Mouse (Mus musculus) MEL (cell line): ENCODE measurements at regions not wholly inside any gene's neighbourhood (a gene's known extent, or its start where the extent isn't known, plus 50 kb on each side); places are given as distances from the start of the nearest gene placed in this dataset.

ENCODE experiments used
- DNase-seq: peaks from one replicate; pipeline ENCODE4 v3.0.0; 2011; ENCODE audit warnings: low read depth, low spot score
- H3K27ac ChIP-seq: 2 replicates; pipeline ENCODE4 v1.5.1; 2012; ENCODE audit warnings: low read depth, mild to moderate bottlenecking, control low read depth, low read length, moderate library complexity; ENCODE audit not compliant: control insufficient read depth
- H3K27me3 ChIP-seq, 2 experiments: fragments of 150-350 bp in 1 of 2; sonication (generic) in 1 of 2; 2 replicates each; pipeline ENCODE4 v1.6.1; 2012; ENCODE audit warnings: low read length in 2 of 2, mild to moderate bottlenecking in 2 of 2, improper control_type of control experiment in 1 of 2, moderate library complexity in 1 of 2; ENCODE audit not compliant: insufficient read depth in 2 of 2, control insufficient read depth in 1 of 2
- H3K36me3 ChIP-seq, 2 experiments: 2 replicates each; pipeline ENCODE4 v1.6.1; 2012 to 2014; ENCODE audit warnings: low read length in 2 of 2, improper control_type of control experiment in 1 of 2, inconsistent platforms in 1 of 2, mild to moderate bottlenecking in 1 of 2; ENCODE audit not compliant: insufficient read depth in 2 of 2, control insufficient read depth in 1 of 2
- H3K4me1 ChIP-seq, 2 experiments: fragments of 150-350 bp in 1 of 2; sonication (generic) in 1 of 2; 2 replicates each; pipeline ENCODE4 v1.6.1; 2012; ENCODE audit warnings: low read length in 2 of 2, improper control_type of control experiment in 1 of 2, mild to moderate bottlenecking in 1 of 2; ENCODE audit not compliant: insufficient read depth in 2 of 2, control insufficient read depth in 1 of 2
- H3K4me3 ChIP-seq, 2 experiments: fragments of 150-350 bp in 1 of 2; sonication (generic) in 1 of 2; 2 replicates each; pipeline ENCODE4 v1.5.1; 2012; ENCODE audit warnings: low read depth in 2 of 2, low read length in 2 of 2, mild to moderate bottlenecking in 2 of 2, moderate library complexity in 2 of 2, control low read depth in 1 of 2, improper control_type of control experiment in 1 of 2; ENCODE audit not compliant: control insufficient read depth in 1 of 2, insufficient read depth in 1 of 2
- H3K79me2 ChIP-seq: 2 replicates; pipeline ENCODE4 v1.6.1; 2012; ENCODE audit warnings: mild to moderate bottlenecking, low read length, moderate library complexity; ENCODE audit not compliant: control insufficient read depth, poor library complexity, insufficient read depth
- H3K9ac ChIP-seq: 2 replicates; pipeline ENCODE4 v1.6.1; 2012; ENCODE audit warnings: low read depth, mild to moderate bottlenecking, control low read depth, low read length, moderate library complexity; ENCODE audit not compliant: control insufficient read depth, poor library complexity, severe bottlenecking
- H3K9me3 ChIP-seq: fragments of 150-350 bp; sonication (generic); replicated peaks from 2 replicates; pipeline ENCODE4 v1.6.1; 2012; ENCODE audit warnings: mild to moderate bottlenecking, low read length, improper control_type of control experiment, moderate library complexity; ENCODE audit not compliant: insufficient read depth
- BHLHE40 ChIP-seq: IDR thresholded peaks from 2 replicates; pipeline ENCODE4 v1.6.1; 2012; ENCODE audit warnings: low read depth, mild to moderate bottlenecking, inconsistent platforms, low read length, improper control_type of control experiment, borderline replicate concordance
- CHD1 ChIP-seq: IDR thresholded peaks from 2 replicates; pipeline ENCODE4 v1.6.1; 2012; ENCODE audit warnings: low read depth, mild to moderate bottlenecking, inconsistent platforms, low read length, improper control_type of control experiment
- CHD2 ChIP-seq: IDR thresholded peaks from 2 replicates; pipeline ENCODE4 v1.6.1; 2011; ENCODE audit warnings: low read length, improper control_type of control experiment
- E2F4 ChIP-seq: IDR thresholded peaks from 2 replicates; pipeline ENCODE4 v1.6.1; 2011; ENCODE audit warnings: low read depth, low read length, improper control_type of control experiment, borderline replicate concordance
- ELF1 ChIP-seq: IDR thresholded peaks from 2 replicates; pipeline ENCODE4 v1.6.1; 2014; ENCODE audit warnings: low read depth, mild to moderate bottlenecking, inconsistent platforms, low read length, improper control_type of control experiment, moderate library complexity
- EP300 ChIP-seq, 2 experiments: IDR thresholded peaks; 2 replicates each; pipeline ENCODE4 v1.6.1; 2011; ENCODE audit warnings: improper control_type of control experiment in 2 of 2, low read length in 2 of 2, low read depth in 1 of 2, mild to moderate bottlenecking in 1 of 2
- ETS1 ChIP-seq: IDR thresholded peaks from 2 replicates; pipeline ENCODE4 v1.6.1; 2012; ENCODE audit warnings: low read depth, mild to moderate bottlenecking, inconsistent platforms, low read length, improper control_type of control experiment, moderate library complexity
- JUND ChIP-seq: IDR thresholded peaks from 2 replicates; pipeline ENCODE4 v1.6.1; 2011; ENCODE audit warnings: low read depth, mild to moderate bottlenecking, improper control_type of control experiment, low read length
- KAT2A ChIP-seq: conservative IDR thresholded peaks from 2 replicates; pipeline ENCODE4 v1.6.1; 2012; ENCODE audit warnings: low read depth, low read length, improper control_type of control experiment, inconsistent platforms
- MAX ChIP-seq: IDR thresholded peaks from 2 replicates; pipeline ENCODE4 v1.6.1; 2011; ENCODE audit warnings: low read length, improper control_type of control experiment
- MEF2A ChIP-seq: IDR thresholded peaks from 2 replicates; pipeline ENCODE4 v1.6.1; 2014; ENCODE audit warnings: low read depth, mild to moderate bottlenecking, inconsistent platforms, low read length, improper control_type of control experiment; ENCODE audit not compliant: poor library complexity, insufficient replicate concordance, severe bottlenecking; ENCODE audit errors: extremely low read depth
- MXI1 ChIP-seq: IDR thresholded peaks from 2 replicates; pipeline ENCODE4 v1.6.1; 2011; ENCODE audit warnings: mild to moderate bottlenecking, low read depth, low read length, improper control_type of control experiment
- NELFE ChIP-seq: IDR thresholded peaks from 2 replicates; pipeline ENCODE4 v1.6.1; 2011; ENCODE audit warnings: low read depth, low read length, improper control_type of control experiment
- POLR2AphosphoS5 ChIP-seq: IDR thresholded peaks from 2 replicates; pipeline ENCODE4 v1.6.1; 2012; ENCODE audit warnings: low read depth, borderline replicate concordance, mild to moderate bottlenecking, inconsistent platforms, low read length, moderate library complexity, mixed read lengths
- SIN3A ChIP-seq: IDR thresholded peaks from 2 replicates; pipeline ENCODE4 v1.6.1; 2012; ENCODE audit warnings: low read length, improper control_type of control experiment, inconsistent platforms
- UBTF ChIP-seq: IDR thresholded peaks from 2 replicates; pipeline ENCODE4 v1.6.1; 2012; ENCODE audit warnings: low read depth, mild to moderate bottlenecking, inconsistent platforms, low read length, improper control_type of control experiment, moderate library complexity, borderline replicate concordance; ENCODE audit not compliant: insufficient read depth
- USF2 ChIP-seq, 2 experiments: IDR thresholded peaks; 2 replicates each; pipeline ENCODE4 v1.6.1; 2011 to 2012; ENCODE audit warnings: improper control_type of control experiment in 2 of 2, low read length in 2 of 2, borderline replicate concordance in 1 of 2, inconsistent platforms in 1 of 2, low read depth in 1 of 2, mild to moderate bottlenecking in 1 of 2; ENCODE audit not compliant: insufficient read depth in 1 of 2
- ZMIZ1 ChIP-seq: IDR thresholded peaks from 2 replicates; pipeline ENCODE4 v1.6.1; 2012; ENCODE audit warnings: low read depth, mild to moderate bottlenecking, inconsistent platforms, low read length, improper control_type of control experiment, moderate library complexity

GRCm38 (mm10) chr5:91204225-91205005, 65.0 kb downstream of the Areg start:
- peaks cover 0 to 3% of the 10 kb centered on the region in 2 experiments; a peak in 1 of 4 replicates for H3K27me3 ChIP-seq
- no peak overlapping the region for H3K4me3 ChIP-seq
- TF ChIP-seq USF2 (IDR thresholded peaks at IDR 0.05; ENCODE audit: borderline replicate concordance in 1 of 2, insufficient read depth in 1 of 2, low read depth in 1 of 2, low read length in 2 of 2) (no peak), UBTF (no peak), KAT2A (no peak), MEF2A (no peak), ELF1 (no peak), ETS1 (no peak), E2F4 (no peak), BHLHE40 (no peak), NELFE (no peak), EP300 (IDR thresholded peaks at IDR 0.05; ENCODE audit: low read depth in 1 of 2, low read length in 2 of 2) (no peak), MXI1 (no peak), POLR2AphosphoS5 (no peak), CHD2 (no peak), MAX (no peak), JUND (no peak)
- no peak overlapping the region for H3K27ac ChIP-seq
- no peaks in the 10 kb centered on the region for H3K36me3 ChIP-seq
- DNase-seq, result no peak
- H3K4me1 ChIP-seq, result peaks cover 0 to 2% of the 10 kb centered on the region in 2 experiments; a peak in 1 of 4 replicates
- no peak overlapping the region for H3K9ac ChIP-seq
- H3K9me3 ChIP-seq, result no peaks in the 10 kb centered on the region
- no peaks in the 10 kb centered on the region for H3K79me2 ChIP-seq

- H3K36me3 ChIP-seq, result no peaks in the 10 kb centered on the region
- H3K4me1 ChIP-seq, result peaks cover 0 to 1% of the 10 kb centered on the region in 2 experiments; a peak in 1 of 4 replicates
- no peak overlapping the region for H3K27ac ChIP-seq
- peaks cover 0 to 4% of the 10 kb centered on the region in 2 experiments; a peak in 1 of 4 replicates for H3K27me3 ChIP-seq
- TF ChIP-seq ZMIZ1 (no peak), SIN3A (no peak), USF2 (IDR thresholded peaks at IDR 0.05; ENCODE audit: borderline replicate concordance in 1 of 2, insufficient read depth in 1 of 2, low read depth in 1 of 2, low read length in 2 of 2) (no peak), EP300 (IDR thresholded peaks at IDR 0.05; ENCODE audit: low read depth in 1 of 2, low read length in 2 of 2) (no peak), UBTF (no peak), CHD1 (no peak), E2F4 (no peak), MAX (no peak)
- H3K4me3 ChIP-seq, result no peak overlapping the region
- no peak overlapping the region for H3K9ac ChIP-seq
- DNase-seq, result no peak
- H3K9me3 ChIP-seq, result no peaks in the 10 kb centered on the region
- H3K79me2 ChIP-seq, result no peaks in the 10 kb centered on the region
Measured at GRCm38 (mm10) chr5:91205350-91205880, 66.0 kb downstream of the Areg start.
